Mouse (Mus musculus) embryonic fibroblast, embryonic 13.5 days (primary cell): ENCODE measurements around the gene Cenpa.

Experiments
- CTCF ChIP-seq: IDR thresholded peaks from 2 replicates; pipeline ENCODE4 v1.5.1; 2011; ENCODE audit warnings: mild to moderate bottlenecking, control low read depth, low read length, moderate library complexity, borderline replicate concordance; ENCODE audit not compliant: insufficient read depth
- POLR2A ChIP-seq: IDR thresholded peaks from 2 replicates; pipeline ENCODE4 v1.6.1; 2011; ENCODE audit warnings: low read depth, mild to moderate bottlenecking, control low read depth, low read length, moderate library complexity

- TF ChIP-seq CTCF (no peak), POLR2A (no peak)
These were observed 47.4 kb upstream of the Cenpa start for GRCm38 (mm10) chr5:30619211-30619610.
